8 mouse cellular contexts compared by ENCODE assay signal in genomic region chr1:40465477-40466430, GRCm38 (mm10). TPM values are rescaled to one million over a fixed set of nuclear protein-coding genes. Genes with fewer than 3 reads are reported as not detected.
DNase-seq lines count a peak whose midpoint lies in the region; ATAC-seq lines count a peak whose summit lies in the region.

Il18r1 (plus strand) TSS chr1:40465552.

- intact Hi-C loops in left cerebral cortex, postnatal 10 days (cut with DNase I), result no loop called here
- intact Hi-C loops in left cerebral cortex, postnatal 25 days (cut with DNase I), result no loop called here

- WGBS in liver, embryonic 11.5 days, result 42% methylated on average over 20 of the region's 20 CpGs
- WGBS in intestine, embryonic 16.5 days, result 38% methylated on average over 20 of the region's 20 CpGs
- WGBS in lung, embryonic 16.5 days, result 30% methylated on average over 20 of the region's 20 CpGs
- 39% methylated on average over 20 of the region's 20 CpGs for WGBS in stomach, embryonic 15.5 days

- H3K4me2 ChIP-seq in liver, embryonic 11.5 days, result no peak within 1 kb of the TSS
- H3K4me2 ChIP-seq in intestine, embryonic 16.5 days (ENCODE audit: low read depth, low read length), result 0 out of 2 replicates have a peak within 1 kb of the TSS, but pooled peaks have one; percentile 20
- peak within 1 kb of the TSS; percentile 38 for H3K4me2 ChIP-seq in lung, embryonic 16.5 days (ENCODE audit: low read depth, low read length)
- H3K4me2 ChIP-seq in stomach, embryonic 15.5 days, result peak within 1 kb of the TSS; percentile 8; the same call in 1 of the 2 replicates

- no peaks in the 10 kb centered on the region for H3K9me3 ChIP-seq in liver, embryonic 11.5 days (ENCODE audit: control insufficient read depth, low read length)
- H3K9me3 ChIP-seq in intestine, embryonic 16.5 days (ENCODE audit: control insufficient read depth, low read length), result no peaks in the 10 kb centered on the region
- no peaks in the 10 kb centered on the region for H3K9me3 ChIP-seq in lung, embryonic 16.5 days (ENCODE audit: control insufficient read depth, low read length)
- H3K9me3 ChIP-seq in stomach, embryonic 15.5 days, result no peaks in the 10 kb centered on the region

- no peak within 1 kb of the TSS for H3K27ac ChIP-seq in liver, embryonic 11.5 days (ENCODE audit: low read depth, low read length)
- no peak within 1 kb of the TSS for H3K27ac ChIP-seq in intestine, embryonic 16.5 days (ENCODE audit: low read length)
- H3K27ac ChIP-seq in lung, embryonic 16.5 days (ENCODE audit: low read length), result peak within 1 kb of the TSS; percentile 80
- H3K27ac ChIP-seq in stomach, embryonic 15.5 days, result no peak within 1 kb of the TSS

- no peaks in the 10 kb centered on the region; the same call in 1 of the 2 replicates for H3K27me3 ChIP-seq in liver, embryonic 11.5 days (replicated peaks; ENCODE audit: control insufficient read depth, insufficient read depth, low read length)
- no peaks in the 10 kb centered on the region for H3K27me3 ChIP-seq in intestine, embryonic 16.5 days (replicated peaks; ENCODE audit: control insufficient read depth, insufficient read depth, low read length)
- no peaks in the 10 kb centered on the region for H3K27me3 ChIP-seq in lung, embryonic 16.5 days (ENCODE audit: control insufficient read depth, insufficient read depth, low read depth, low read length)
- H3K27me3 ChIP-seq in stomach, embryonic 15.5 days (replicated peaks), result no peaks in the 10 kb centered on the region

- no peak within 1 kb of the TSS for H3K9ac ChIP-seq in liver, embryonic 11.5 days (ENCODE audit: low read depth, low read length)
- H3K9ac ChIP-seq in intestine, embryonic 16.5 days (ENCODE audit: low read depth, low read length), result no peak within 1 kb of the TSS
- H3K9ac ChIP-seq in lung, embryonic 16.5 days (ENCODE audit: low read length), result peak within 1 kb of the TSS; percentile 53
- no peak within 1 kb of the TSS for H3K9ac ChIP-seq in stomach, embryonic 15.5 days

- no peak for ATAC-seq in liver, embryonic 11.5 days (replicated peaks; ENCODE audit: low FRiP score)
- ATAC-seq in intestine, embryonic 16.5 days, result peak; percentile 59; the same call in 1 of the 2 replicates
- peak; percentile 90 for ATAC-seq in lung, embryonic 16.5 days (ENCODE audit: low read depth)
- ATAC-seq in stomach, embryonic 15.5 days (ENCODE audit: insufficient read depth, low FRiP score, low read depth), result 0 out of 2 replicates have a peak, but pooled peaks have one; percentile 35

- no peaks in the 10 kb centered on the region for H3K4me1 ChIP-seq in liver, embryonic 11.5 days (replicated peaks; ENCODE audit: control insufficient read depth, insufficient read depth, low read length)
- H3K4me1 ChIP-seq in intestine, embryonic 16.5 days (ENCODE audit: control insufficient read depth, insufficient read depth, low read length), result no peaks in the 10 kb centered on the region
- H3K4me1 ChIP-seq in lung, embryonic 16.5 days (replicated peaks; ENCODE audit: control insufficient read depth, insufficient read depth, low read length), result no peaks in the 10 kb centered on the region
- H3K4me1 ChIP-seq in stomach, embryonic 15.5 days, result no peaks in the 10 kb centered on the region

- peak; percentile 36 for DNase-seq in liver
- DNase-seq in liver, embryonic 11.5 days (ENCODE audit: low spot score), result no peak
- no peak for DNase-seq in left cerebral cortex, postnatal 10 days (ENCODE audit: extremely low spot score in 1 of 2, low spot score in 2 of 2)
- no peak for DNase-seq in left cerebral cortex, postnatal 25 days (ENCODE audit: low spot score in 2 of 2)
- no peak for DNase-seq in frontal cortex, adult 2 months (ENCODE audit: extremely low spot score in 1 of 2, low spot score in 1 of 2)

- H3K36me3 ChIP-seq in liver, embryonic 11.5 days (ENCODE audit: control insufficient read depth, insufficient read depth, low read length), result no peaks in the 10 kb centered on the region
- no peaks in the 10 kb centered on the region for H3K36me3 ChIP-seq in intestine, embryonic 16.5 days (ENCODE audit: control insufficient read depth, insufficient read depth, low read length)
- no peaks in the 10 kb centered on the region for H3K36me3 ChIP-seq in lung, embryonic 16.5 days (ENCODE audit: control insufficient read depth, insufficient read depth, low read length)
- no peaks in the 10 kb centered on the region for H3K36me3 ChIP-seq in stomach, embryonic 15.5 days

- no peak within 1 kb of the TSS for H3K4me3 ChIP-seq in liver, embryonic 11.5 days (ENCODE audit: low read depth, low read length)
- peak within 1 kb of the TSS; percentile 20 for H3K4me3 ChIP-seq in intestine, embryonic 16.5 days (ENCODE audit: low read length)
- peak within 1 kb of the TSS; percentile 38 for H3K4me3 ChIP-seq in lung, embryonic 16.5 days (ENCODE audit: low read length)
- peak within 1 kb of the TSS; percentile 7; the same call in 1 of the 2 replicates for H3K4me3 ChIP-seq in stomach, embryonic 15.5 days (replicated peaks)

RNA-seq across cellular contexts. Expression of gene Il18r1, which starts in this region (rescaled TPM):
- polyA plus RNA-seq in liver, embryonic 11.5 days (2014; fragmentation: Nextera tagmentation; extraction: Ambion mirVana), result 0.10 TPM in 1 of 2 replicates, not detected in the other
- 0.45 and 0.51 TPM in 2 replicates for polyA plus RNA-seq in intestine, embryonic 16.5 days (2015; fragmentation: Nextera tagmentation; extraction: Ambion mirVana)
- 7.6 and 9.5 TPM in 2 replicates for polyA plus RNA-seq in lung, embryonic 16.5 days (2015; fragmentation: Nextera tagmentation; extraction: Ambion mirVana)
- 1.0 and 1.2 TPM in 2 replicates for polyA plus RNA-seq in stomach, embryonic 15.5 days (2015; fragmentation: Nextera tagmentation; extraction: Ambion mirVana)
- under 1 TPM in 1 of 2 experiments, not detected in 1; 0.09 TPM for total RNA-seq in left cerebral cortex, postnatal 10 days (2021)
- total RNA-seq in left cerebral cortex, postnatal 25 days (2021), result not detected
- polyA plus RNA-seq in frontal cortex, adult 2 months (2012; rRNA removed), result 0.12 and 0.17 TPM in 2 replicates

Comparison
In these comparisons a context has a peak if more than half of its experiments do, and no peak if none do; other contexts are left out.
1. Peak in ATAC-seq, H3K4me3 ChIP-seq and H3K4me2 ChIP-seq in intestine, embryonic 16.5 days; RNA of the gene not detected or under 1 TPM.